Mouse (Mus musculus): Measurements from ENCODE around the gene Myo18a. TPM values are rescaled to one million over a fixed set of nuclear protein-coding genes. Genes with fewer than 3 reads are reported as not detected.

Myo18a gene
- total RNA-seq, 2 experiments from 2014 or later = 345 to 399 TPM

GRCm38 (mm10) chr11:77893283-77893682, 130.2 kb downstream of the Myo18a start:
- Histone ChIP-seq H3K4me3 (no peak overlapping the region), H3K27ac (peak overlapping the region; percentile 9; the same call in 1 of the 2 replicates)
- no peak for TF ChIP-seq CTCF (IDR thresholded peaks at IDR 0.05)
- intact Hi-C loops (cut with DNase I) = no loop called here
- DNase-seq = no peak

- TF ChIP-seq CTCF (IDR thresholded peaks at IDR 0.05) = peak; percentile 49
- Histone ChIP-seq H3K4me3 (peak within 1 kb of the TSS; percentile 23), H3K27ac (peak within 1 kb of the TSS; percentile 44; the same call in 1 of the 2 replicates)
- DNase-seq = peak; percentile 85
- intact Hi-C loops (cut with DNase I) = no loop called here
Measured at GRCm38 (mm10) chr11:77893787-77894718, 131.0 kb downstream of the Myo18a start, which contains the start of gene Pipox. Gene Pipox (minus strand): TSS chr11:77894096.

GRCm38 (mm10) chr11:77894967-77895366, 131.9 kb downstream of the Myo18a start:
- Histone ChIP-seq H3K4me3 (no peak overlapping the region), H3K27ac (no peak overlapping the region)
- no peak for DNase-seq
- intact Hi-C loops (cut with DNase I) = no loop called here
- no peak for TF ChIP-seq CTCF (IDR thresholded peaks at IDR 0.05)

- Histone ChIP-seq H3K4me3 (no peak overlapping the region), H3K27ac (no peak overlapping the region)
- TF ChIP-seq CTCF (IDR thresholded peaks at IDR 0.05) = no peak
- intact Hi-C loops (cut with DNase I) = no loop called here
- DNase-seq = no peak
Measured at GRCm38 (mm10) chr11:77896011-77896410, 133.0 kb downstream of the Myo18a start.

- Histone ChIP-seq H3K27ac (no peak overlapping the region), H3K4me3 (peak overlapping the region; percentile 62)
- no peak for TF ChIP-seq CTCF (IDR thresholded peaks at IDR 0.05)
- intact Hi-C loops (cut with DNase I) = no loop called here
- DNase-seq = no peak
Measured at GRCm38 (mm10) chr11:77896480-77896819, 133.4 kb downstream of the Myo18a start.

- H3K4me3 ChIP-seq = peak overlapping the region; percentile 62
- no peak for TF ChIP-seq CTCF (IDR thresholded peaks at IDR 0.05)
Measured at GRCm38 (mm10) chr11:77896820-77897805, 134.1 kb downstream of the Myo18a start.

GRCm38 (mm10) chr11:77900187-77900586, 137.1 kb downstream of the Myo18a start:
- no peak for DNase-seq
- Histone ChIP-seq H3K27ac (no peak overlapping the region), H3K4me3 (no peak overlapping the region)
- no peak for TF ChIP-seq CTCF (IDR thresholded peaks at IDR 0.05)
- intact Hi-C loops (cut with DNase I) = no loop called here

More at GRCm38 (mm10) chr11:77896820-77897805, 134.1 kb downstream of the Myo18a start:
- no peak for DNase-seq
- H3K27ac ChIP-seq = no peak overlapping the region
- intact Hi-C loops (cut with DNase I) = no loop called here

GRCm38 (mm10) chr11:77900696-77901095, 137.7 kb downstream of the Myo18a start:
- intact Hi-C loops (cut with DNase I) = no loop called here
- H3K27ac ChIP-seq = no peak overlapping the region
- no peak for TF ChIP-seq CTCF (IDR thresholded peaks at IDR 0.05)
- no peak overlapping the region for H3K4me3 ChIP-seq
- DNase-seq = no peak

GRCm38 (mm10) chr11:77901366-77901765, 138.3 kb downstream of the Myo18a start:
- no peak for TF ChIP-seq CTCF (IDR thresholded peaks at IDR 0.05)
- no peak for DNase-seq
- Histone ChIP-seq H3K4me3 (no peak overlapping the region), H3K27ac (no peak overlapping the region)
- intact Hi-C loops (cut with DNase I) = no loop called here

GRCm38 (mm10) chr11:77901775-77902355, 138.8 kb downstream of the Myo18a start:
- Histone ChIP-seq H3K4me3 (no peak overlapping the region), H3K27ac (no peak overlapping the region)
- no peak for TF ChIP-seq CTCF (IDR thresholded peaks at IDR 0.05)
- no peak for DNase-seq
- intact Hi-C loops (cut with DNase I) = no loop called here

- no peak for TF ChIP-seq CTCF (IDR thresholded peaks at IDR 0.05)
- H3K4me3 ChIP-seq = no peak overlapping the region
- intact Hi-C loops (cut with DNase I) = no loop called here
Measured at GRCm38 (mm10) chr11:77903761-77904160, 140.7 kb downstream of the Myo18a start.

GRCm38 (mm10) chr11:77904707-77905106, 141.7 kb downstream of the Myo18a start:
- TF ChIP-seq CTCF (IDR thresholded peaks at IDR 0.05) = no peak
- no peak for DNase-seq
- intact Hi-C loops (cut with DNase I) = no loop called here

More at GRCm38 (mm10) chr11:77903761-77904160, 140.7 kb downstream of the Myo18a start:
- no peak overlapping the region for H3K27ac ChIP-seq
- no peak for DNase-seq

More at GRCm38 (mm10) chr11:77904707-77905106, 141.7 kb downstream of the Myo18a start:
- Histone ChIP-seq H3K27ac (no peak overlapping the region), H3K4me3 (no peak overlapping the region)

All from gastrocnemius, adult 2 months (tissue).